Mouse (Mus musculus) c-Kit-positive CD71-negative TER-119-negative erythroid progenitor cells, embryonic 14.5 days (primary cell): ENCODE measurements around the gene Syngr3.

Experiments used
- DNase-seq: peaks from one replicate; pipeline ENCODE4 v3.0.0-alpha.2; 2013; ENCODE audit warnings: low read depth

Gene Syngr3

GRCm38 (mm10) chr17:24644875-24645721 lies 44.7 kb downstream of the Syngr3 start:
- no peak for DNase-seq

GRCm38 (mm10) chr17:24644030-24644715 lies 45.6 kb downstream of the Syngr3 start:
- DNase-seq, result no peak

GRCm38 (mm10) chr17:24642791-24643343 lies 46.9 kb downstream of the Syngr3 start:
- DNase-seq, result no peak

GRCm38 (mm10) chr17:24641944-24642343 lies 47.8 kb downstream of the Syngr3 start:
- DNase-seq, result no peak

- DNase-seq, result no peak
Observed at GRCm38 (mm10) chr17:24640581-24640980, 49.2 kb downstream of the Syngr3 start.

- DNase-seq, result no peak
Observed at GRCm38 (mm10) chr17:24640119-24640518, 49.6 kb downstream of the Syngr3 start.

- DNase-seq, result no peak
Observed at GRCm38 (mm10) chr17:24639571-24639988, 50.2 kb downstream of the Syngr3 start.

- no peak for DNase-seq
Observed at GRCm38 (mm10) chr17:24638840-24639239, 50.9 kb downstream of the Syngr3 start.

GRCm38 (mm10) chr17:24638214-24638613 lies 51.5 kb downstream of the Syngr3 start:
- no peak for DNase-seq

GRCm38 (mm10) chr17:24636781-24637481 lies 52.8 kb downstream of the Syngr3 start:
- DNase-seq, result no peak

GRCm38 (mm10) chr17:24635694-24636093 lies 54.1 kb downstream of the Syngr3 start:
- DNase-seq, result no peak
